Mouse (Mus musculus) hindbrain, embryonic 11.5 days (tissue): ENCODE data around the gene Nacc1. TPM values are rescaled to one million over a fixed set of nuclear protein-coding genes. Genes with fewer than 3 reads are reported as not detected.

Experiments used
- ATAC-seq: fragments of 200-750 bp; cut with Nextera tagmentation; 2 replicates; pipeline ENCODE4 v1.8.0; 2017; ENCODE audit warnings: mild to moderate bottlenecking, moderate TSS enrichment, moderate library complexity; ENCODE audit not compliant: low FRiP score
- DNase-seq: peaks from one replicate; pipeline ENCODE4 v3.0.0-alpha.2; 2015; ENCODE audit warnings: low spot score
- H3K27ac ChIP-seq: fragments of 300-500 bp; sonication (generic); 2 replicates; pipeline ENCODE4 v1.5.1; 2014; ENCODE audit warnings: mild to moderate bottlenecking, low read depth, low read length
- H3K27me3 ChIP-seq: fragments of 300-500 bp; sonication (generic); 2 replicates; pipeline ENCODE4 v1.6.1; 2014; ENCODE audit warnings: mild to moderate bottlenecking, low read length, moderate library complexity, mixed read lengths; ENCODE audit not compliant: control insufficient read depth, insufficient read depth
- H3K36me3 ChIP-seq: fragments of 300-500 bp; sonication (generic); 2 replicates; pipeline ENCODE4 v1.6.1; 2014; ENCODE audit warnings: mild to moderate bottlenecking, low read length, moderate library complexity, mixed read lengths; ENCODE audit not compliant: control insufficient read depth, insufficient read depth
- H3K4me1 ChIP-seq: fragments of 300-500 bp; sonication (generic); replicated peaks from 2 replicates; pipeline ENCODE4 v1.6.1; 2014; ENCODE audit warnings: low read length, mixed read lengths; ENCODE audit not compliant: control insufficient read depth, insufficient read depth
- H3K4me2 ChIP-seq: fragments of 300-500 bp; sonication (generic); replicated peaks from 2 replicates; pipeline ENCODE4 v1.6.1; 2014; ENCODE audit warnings: mild to moderate bottlenecking, low read depth, low read length
- H3K4me3 ChIP-seq: fragments of 300-500 bp; sonication (generic); 2 replicates; pipeline ENCODE4 v1.5.1; 2014; ENCODE audit warnings: low read depth, low read length
- H3K9ac ChIP-seq: fragments of 300-500 bp; sonication (generic); 2 replicates; pipeline ENCODE4 v1.6.1; 2014; ENCODE audit warnings: low read depth, low read length
- H3K9me3 ChIP-seq: fragments of 300-500 bp; sonication (generic); 2 replicates; pipeline ENCODE4 v1.6.1; 2016; ENCODE audit warnings: low read length; ENCODE audit not compliant: control insufficient read depth
- WGBS: fragments of 180-500 bp; shearing (Covaris S2); extraction: QIAGEN DNeasy Blood & Tissue Kit; methylation state at CpG from one replicate; pipeline ENCODE4 v1.1.7; 2014; 5-methylcytosine and 5-hydroxymethylcytosine counted together
- polyA plus RNA-seq: library from polyadenylated mRNA; unstranded; fragments of >200 nt; fragmentation: Nextera tagmentation; extraction: Ambion mirVana; gene quantifications from 2 replicates; pipeline ENCODE4 v1.2.1, GENCODE M21; 2014

Gene Nacc1
- polyA plus RNA-seq, 1 experiment from 2014 or later: 20.5 TPM

DNA sequence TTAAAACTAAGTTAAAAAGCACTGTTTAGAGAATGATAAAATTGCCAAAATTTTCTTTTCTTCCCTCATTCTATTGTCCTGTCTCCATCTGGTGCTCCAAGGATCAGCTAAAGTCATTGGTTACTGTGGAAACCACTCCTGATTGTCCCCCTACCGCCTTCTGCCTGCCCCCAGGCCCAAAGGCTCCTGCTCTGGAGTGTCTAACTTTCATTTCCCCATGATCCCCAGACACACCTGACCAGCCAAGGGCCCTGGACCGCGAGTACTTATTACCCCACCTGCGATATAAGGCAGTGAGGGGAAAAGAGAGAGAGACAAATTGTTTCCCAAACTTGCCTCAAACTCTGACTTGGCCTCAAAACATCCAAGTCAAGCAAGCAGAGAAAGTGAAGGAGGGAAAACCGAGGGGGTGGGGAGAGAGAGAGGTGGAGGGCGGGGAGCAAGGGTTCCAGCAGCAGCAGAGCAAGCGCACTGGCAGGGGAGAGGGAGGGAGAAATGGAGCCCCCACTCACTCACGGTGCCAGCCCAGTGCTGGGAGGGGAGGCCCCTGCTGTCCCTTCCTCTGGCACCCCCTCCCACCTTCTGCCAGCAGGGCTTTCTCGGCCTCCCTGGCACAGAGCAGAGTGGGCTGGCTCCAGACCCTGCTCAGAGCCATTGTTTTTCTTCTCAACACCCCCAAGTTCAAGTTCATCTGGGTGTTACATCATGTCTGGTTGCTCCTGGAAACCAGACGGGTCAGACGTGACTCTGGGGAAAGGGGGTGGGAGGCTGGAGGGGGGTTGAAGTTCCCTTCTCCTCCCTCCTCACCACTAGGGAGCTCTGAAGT is 24.5 kb upstream of the Nacc1 start:
- peak; percentile 88 for DNase-seq
- no peaks in the 10 kb centered on the region for H3K36me3 ChIP-seq

DNA sequence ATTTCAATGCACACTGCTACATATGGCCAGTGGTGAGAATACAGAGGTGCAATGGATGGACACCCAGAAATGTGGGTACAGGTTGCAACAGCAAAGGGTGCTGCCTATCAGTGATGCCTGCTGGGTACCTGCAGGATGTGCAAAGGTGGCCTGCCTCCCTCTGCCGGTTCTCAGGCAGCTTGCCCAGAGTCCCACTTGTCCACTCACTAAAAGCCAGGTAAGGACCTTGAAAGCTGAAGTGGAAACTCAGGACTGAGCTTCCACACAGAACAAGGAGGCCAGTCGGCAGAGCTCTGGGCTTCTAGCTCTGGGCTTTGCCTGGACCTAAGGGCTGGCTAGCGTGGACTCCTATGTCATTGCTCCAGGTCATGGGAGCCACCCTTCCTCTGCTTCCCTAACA is 23.6 kb upstream of the Nacc1 start:
- H3K4me3 ChIP-seq: no peak overlapping the region
- 59% methylated on average over 3 of the region's 3 CpGs for WGBS
- H3K9me3 ChIP-seq: no peaks in the 10 kb centered on the region
- no peak for DNase-seq
- no peaks in the 10 kb centered on the region for H3K36me3 ChIP-seq
- peaks cover 69% of the 10 kb centered on the region for H3K27me3 ChIP-seq
- H3K4me1 ChIP-seq: peaks cover 46% of the 10 kb centered on the region
- H3K9ac ChIP-seq: peak overlapping the region; percentile 4; the same call in 1 of the 2 replicates
- no peak for ATAC-seq
- H3K4me2 ChIP-seq: no peak overlapping the region
- H3K27ac ChIP-seq: peak overlapping the region; percentile 89

More for the DNA sequence above, 24.5 kb upstream of the Nacc1 start:
- Histone ChIP-seq H3K9me3 (no peaks in the 10 kb centered on the region), H3K4me1 (peaks cover 39% of the 10 kb centered on the region), H3K27me3 (peaks cover 69% of the 10 kb centered on the region), H3K9ac (peak overlapping the region; percentile 40), H3K27ac (peak overlapping the region; percentile 89), H3K4me3 (no peak overlapping the region), H3K4me2 (no peak overlapping the region)
- peak; percentile 86 for ATAC-seq
- WGBS: 20% methylated on average over 10 of the region's 11 CpGs

DNA sequence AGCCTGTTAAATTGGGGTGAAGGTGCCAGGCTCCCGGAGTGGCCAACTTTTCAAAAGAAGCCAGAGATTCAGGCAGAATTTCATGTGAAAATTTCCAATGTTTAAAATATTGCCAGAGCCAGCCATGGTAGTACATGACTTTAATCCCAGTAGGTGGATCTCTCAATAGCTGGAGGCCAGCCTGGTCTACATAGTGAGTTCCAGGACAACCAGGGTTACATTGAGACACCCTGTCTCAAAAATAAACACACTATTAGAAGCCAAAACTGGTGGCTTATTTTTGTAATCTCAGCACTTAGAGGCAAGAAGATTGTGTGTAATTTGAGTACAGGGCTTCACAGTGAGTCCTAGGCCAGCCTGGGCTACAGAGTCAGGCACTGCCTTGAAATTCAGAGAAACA is 22.3 kb upstream of the Nacc1 start:
- no peaks in the 10 kb centered on the region for H3K36me3 ChIP-seq
- no peak overlapping the region for H3K27ac ChIP-seq
- H3K9me3 ChIP-seq: no peaks in the 10 kb centered on the region
- peaks cover 71% of the 10 kb centered on the region for H3K27me3 ChIP-seq
- no peak overlapping the region for H3K4me2 ChIP-seq
- H3K4me1 ChIP-seq: peaks cover 47% of the 10 kb centered on the region
- ATAC-seq (no peak), DNase-seq (no peak)
- WGBS: 92% methylated on average over 1 of the region's 1 CpGs
- no peak overlapping the region for H3K4me3 ChIP-seq
- no peak overlapping the region for H3K9ac ChIP-seq

DNA sequence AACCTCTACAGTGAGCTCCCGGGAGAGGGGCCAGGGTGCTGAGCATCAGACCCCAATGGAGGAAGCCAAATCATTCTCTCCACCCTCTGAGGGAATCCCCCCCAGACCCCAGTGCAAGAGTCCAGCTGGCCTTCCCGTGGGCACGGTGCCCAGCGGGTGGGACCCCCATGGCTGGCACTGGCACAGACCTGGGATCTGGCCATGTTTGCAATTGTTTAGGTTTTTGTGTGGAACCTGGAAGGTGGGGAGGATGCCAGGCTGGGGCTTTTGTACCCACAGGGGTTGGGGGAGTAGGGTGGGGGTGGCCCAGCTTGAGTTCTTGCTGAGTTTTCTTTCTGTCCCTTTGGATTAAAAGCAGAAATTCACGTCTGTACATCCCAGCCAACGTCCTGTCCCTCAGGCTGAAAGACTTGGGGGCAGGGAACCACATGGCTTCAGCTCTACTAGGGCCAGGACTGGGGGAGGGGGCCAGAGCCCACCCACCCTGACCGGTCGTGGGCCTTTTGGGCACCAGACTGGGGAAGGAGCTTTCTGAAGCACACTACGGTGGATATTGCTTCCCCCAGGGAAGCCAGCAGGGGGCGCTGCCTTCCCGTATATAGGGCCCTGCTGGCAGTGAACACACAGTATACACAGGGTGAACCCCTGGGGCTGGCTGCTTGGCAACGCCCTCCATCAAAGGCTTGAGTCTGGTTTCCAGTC is 21.3 kb upstream of the Nacc1 start:
- Histone ChIP-seq H3K27ac (no peak overlapping the region), H3K4me3 (no peak overlapping the region), H3K9ac (no peak overlapping the region), H3K9me3 (no peaks in the 10 kb centered on the region), H3K36me3 (no peaks in the 10 kb centered on the region), H3K4me1 (peaks cover 49% of the 10 kb centered on the region), H3K27me3 (peaks cover 71% of the 10 kb centered on the region), H3K4me2 (no peak overlapping the region)
- DNase-seq (peak; percentile 97), ATAC-seq (peak; percentile 65)
- 12% methylated on average over 12 of the region's 12 CpGs for WGBS

DNA sequence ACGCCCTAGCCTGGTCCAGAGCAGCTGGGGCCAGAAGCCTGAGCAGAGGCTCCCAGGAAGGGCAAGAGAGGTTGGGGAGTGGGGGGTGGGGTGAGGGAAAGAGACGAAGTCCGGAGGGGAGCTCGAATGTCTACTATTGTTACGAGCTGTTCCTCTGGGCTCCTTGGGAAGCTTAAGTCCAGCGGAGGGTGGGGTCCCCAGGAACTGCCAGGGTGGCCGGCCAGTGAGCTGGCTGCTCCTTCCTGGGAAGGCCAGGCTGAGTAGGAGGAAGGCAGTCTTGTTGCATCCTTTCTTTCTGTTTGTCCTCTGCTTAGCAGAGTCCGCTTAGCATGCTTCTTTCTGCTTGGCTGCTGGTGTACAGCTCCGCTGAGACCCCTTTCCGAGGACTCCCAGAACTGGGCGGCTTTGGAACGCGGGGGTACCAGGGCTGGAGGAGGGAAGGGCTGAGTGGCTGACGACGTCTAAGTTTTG is 20.4 kb upstream of the Nacc1 start:
- peak overlapping the region; percentile 4; the same call in 1 of the 2 replicates for H3K4me3 ChIP-seq

DNA sequence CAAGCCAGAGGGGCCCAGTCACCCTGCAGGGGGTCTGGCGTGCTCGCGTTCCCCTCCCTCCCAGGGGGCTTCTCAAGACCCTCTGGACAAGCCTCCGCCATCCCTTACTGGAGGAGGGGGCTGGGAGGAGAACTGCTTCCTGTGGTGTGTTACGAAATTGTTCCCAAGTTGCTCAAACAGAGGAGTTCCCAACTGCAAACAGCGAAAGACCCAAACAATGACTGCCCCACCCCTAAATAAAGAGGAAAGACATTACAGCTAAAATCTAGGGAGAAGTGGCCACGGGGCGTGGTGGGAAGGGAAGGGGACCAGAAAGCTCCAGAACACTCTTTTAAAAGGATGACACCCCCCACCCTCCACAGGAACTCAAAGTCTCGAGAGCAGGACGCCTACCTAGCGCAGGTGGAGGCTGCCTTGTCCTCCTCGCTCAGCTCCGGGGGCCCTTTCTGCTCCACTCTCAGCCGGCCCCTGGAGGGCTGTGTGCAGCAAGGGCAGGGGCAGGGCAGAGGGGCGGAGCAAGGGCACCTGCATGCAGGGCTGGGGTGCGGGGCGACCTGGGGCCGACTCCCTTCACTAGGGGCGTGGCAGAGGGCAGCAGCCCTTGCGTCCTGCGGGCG is 19.7 kb upstream of the Nacc1 start:
- Histone ChIP-seq H3K4me2 (peak overlapping the region; percentile 26; the same call in 1 of the 2 replicates), H3K9ac (0 out of 2 replicates have a peak overlapping the region, but pooled peaks have one; percentile 34), H3K27me3 (peaks cover 77% of the 10 kb centered on the region), H3K4me3 (peak overlapping the region; percentile 17; the same call in 1 of the 2 replicates), H3K36me3 (no peaks in the 10 kb centered on the region), H3K9me3 (no peaks in the 10 kb centered on the region), H3K27ac (0 out of 2 replicates have a peak overlapping the region, but pooled peaks have one; percentile 17), H3K4me1 (peaks cover 42% of the 10 kb centered on the region)
- 1% methylated on average over 21 of the region's 22 CpGs for WGBS
- ATAC-seq: no peak
- peak; percentile 62 for DNase-seq

More for the DNA sequence above, 20.4 kb upstream of the Nacc1 start:
- Histone ChIP-seq H3K9me3 (no peaks in the 10 kb centered on the region), H3K4me2 (peak overlapping the region; percentile 26), H3K36me3 (no peaks in the 10 kb centered on the region), H3K27me3 (peaks cover 72% of the 10 kb centered on the region), H3K4me1 (peaks cover 44% of the 10 kb centered on the region), H3K27ac (no peak overlapping the region), H3K9ac (peak overlapping the region; percentile 34; the same call in 1 of the 2 replicates)
- DNase-seq (peak; percentile 58), ATAC-seq (no peak)
- WGBS: 3% methylated on average over 15 of the region's 15 CpGs

DNA sequence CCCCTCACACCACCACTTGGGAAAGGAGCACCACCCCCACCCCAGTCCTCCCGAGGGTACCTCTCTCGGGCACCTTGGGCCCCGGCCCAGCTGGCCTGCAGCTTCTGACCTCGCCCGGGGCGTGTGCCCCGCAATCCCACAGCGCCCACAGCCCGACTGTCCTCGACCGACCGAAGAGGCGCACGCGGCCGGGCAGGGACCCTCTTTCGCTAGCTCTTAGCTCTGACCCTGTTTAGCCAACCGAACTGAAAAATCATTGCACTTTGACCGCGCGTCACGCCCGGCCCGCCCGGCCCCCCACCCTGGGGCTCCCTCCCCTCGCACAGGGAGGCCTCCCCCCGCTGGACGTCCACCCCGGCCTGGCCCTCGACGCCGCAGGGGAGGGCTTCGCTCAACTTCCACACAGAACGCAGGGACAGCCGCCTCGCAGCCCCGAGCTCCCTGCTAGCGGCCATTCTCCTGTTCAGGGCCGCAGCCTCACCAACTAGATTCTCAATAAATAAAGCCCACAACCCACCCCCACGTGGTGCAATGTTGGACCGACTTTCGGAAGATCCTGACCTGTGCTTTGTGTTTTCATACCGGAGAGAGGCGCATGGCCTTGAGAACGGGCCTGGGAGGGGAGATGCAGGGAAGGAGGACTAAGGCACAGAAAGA is 19.1 kb upstream of the Nacc1 start:
- H3K27me3 ChIP-seq: peaks cover 82% of the 10 kb centered on the region
- H3K4me2 ChIP-seq: peak overlapping the region; percentile 22; the same call in 1 of the 2 replicates
- 0 out of 2 replicates have a peak overlapping the region, but pooled peaks have one; percentile 17 for H3K27ac ChIP-seq
- WGBS: under 1% methylated on average over 44 of the region's 45 CpGs
- H3K9ac ChIP-seq: peak overlapping the region; percentile 52; the same call in 1 of the 2 replicates
- H3K9me3 ChIP-seq: no peaks in the 10 kb centered on the region
- peaks cover 42% of the 10 kb centered on the region for H3K4me1 ChIP-seq
- ATAC-seq (no peak), DNase-seq (peak; percentile 63)
- H3K4me3 ChIP-seq: peak overlapping the region; percentile 17; the same call in 1 of the 2 replicates
- no peaks in the 10 kb centered on the region for H3K36me3 ChIP-seq

DNA sequence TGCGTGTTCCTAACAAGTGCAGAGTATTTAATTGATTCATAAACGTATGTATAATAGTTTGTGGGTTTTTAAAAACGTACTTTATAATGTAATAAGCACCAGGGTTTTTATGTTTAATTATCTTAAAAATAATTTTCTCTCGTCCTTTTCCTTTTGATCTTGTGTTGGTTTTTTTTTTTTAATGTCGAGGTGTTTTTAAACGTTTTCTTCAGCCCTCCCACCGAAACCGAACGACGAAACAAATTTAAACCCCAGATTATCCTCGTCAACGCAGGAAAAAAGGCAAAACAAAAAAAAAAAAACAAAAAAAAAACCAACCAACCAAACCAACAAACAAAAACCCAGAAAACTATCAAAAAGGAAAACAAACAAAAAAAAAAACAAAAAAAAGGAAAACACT is 18.3 kb upstream of the Nacc1 start:
- Histone ChIP-seq H3K4me1 (peaks cover 35% of the 10 kb centered on the region), H3K27me3 (peaks cover 83% of the 10 kb centered on the region), H3K4me3 (peak overlapping the region; percentile 17; the same call in 1 of the 2 replicates), H3K9ac (no peak overlapping the region), H3K4me2 (peak overlapping the region; percentile 34; the same call in 1 of the 2 replicates), H3K36me3 (no peaks in the 10 kb centered on the region), H3K9me3 (no peaks in the 10 kb centered on the region), H3K27ac (no peak overlapping the region)
- DNase-seq: no peak
- no peak for ATAC-seq
- under 1% methylated on average over 12 of the region's 12 CpGs for WGBS
